Mouse (Mus musculus) stomach, postnatal 0 days (tissue): ENCODE measurements around the gene Anp32a. TPM values are rescaled to one million over a fixed set of nuclear protein-coding genes. Genes with fewer than 3 reads are reported as not detected.

ENCODE experiments used
- ATAC-seq: fragments of 200-750 bp; cut with Nextera tagmentation; 2 replicates; pipeline ENCODE4 v1.8.0; 2017; ENCODE audit not compliant: low FRiP score, low TSS enrichment
- DNase-seq: peaks from one replicate; pipeline ENCODE4 v3.0.0-alpha.2; 2016; ENCODE audit warnings: low spot score
- H3K27ac ChIP-seq: fragments of 300-500 bp; sonication (generic); replicated peaks from 2 replicates; pipeline ENCODE4 v1.5.1; 2014; ENCODE audit warnings: mild to moderate bottlenecking, control low read depth
- H3K27me3 ChIP-seq: fragments of 300-500 bp; sonication (generic); 2 replicates; pipeline ENCODE4 v1.6.1; 2014; ENCODE audit warnings: low read length; ENCODE audit not compliant: control insufficient read depth, insufficient read depth
- H3K36me3 ChIP-seq: fragments of 300-500 bp; sonication (generic); 2 replicates; pipeline ENCODE4 v1.6.1; 2014; ENCODE audit warnings: low read length, mixed read lengths; ENCODE audit not compliant: control insufficient read depth, insufficient read depth
- H3K4me1 ChIP-seq: fragments of 300-500 bp; sonication (generic); replicated peaks from 2 replicates; pipeline ENCODE4 v1.6.1; 2014; ENCODE audit warnings: antibody characterized with exemption; ENCODE audit not compliant: control insufficient read depth, insufficient read depth
- H3K4me2 ChIP-seq: fragments of 300-500 bp; sonication (generic); replicated peaks from 2 replicates; pipeline ENCODE4 v1.6.1; 2014; ENCODE audit warnings: low read depth, mild to moderate bottlenecking, control low read depth, moderate library complexity
- H3K4me3 ChIP-seq: fragments of 300-500 bp; sonication (generic); 2 replicates; pipeline ENCODE4 v1.5.1; 2014; ENCODE audit warnings: low read depth, low read length, control low read depth
- H3K9ac ChIP-seq: fragments of 300-500 bp; sonication (generic); 2 replicates; pipeline ENCODE4 v1.6.1; 2014; ENCODE audit warnings: mild to moderate bottlenecking, low read length, control low read depth, mixed read lengths
- H3K9me3 ChIP-seq: fragments of 300-500 bp; sonication (generic); 2 replicates; pipeline ENCODE4 v1.6.1; 2016; ENCODE audit warnings: low read length; ENCODE audit not compliant: control insufficient read depth
- CTCF ChIP-seq: IDR thresholded peaks from 2 replicates; pipeline ENCODE4 v1.5.1; 2016; ENCODE audit warnings: antibody characterized with exemption, low read depth, mild to moderate bottlenecking, moderate library complexity
- EP300 ChIP-seq: optimal IDR thresholded peaks from 2 replicates; pipeline ENCODE3; 2016; ENCODE audit warnings: antibody characterized with exemption
- WGBS: fragments of 180-500 bp; shearing (Covaris S2); extraction: QIAGEN DNeasy Blood & Tissue Kit; methylation state at CpG from one replicate; pipeline ENCODE4 v1.1.7; 2014; 5-methylcytosine and 5-hydroxymethylcytosine counted together
- polyA plus RNA-seq: library from polyadenylated mRNA; unstranded; fragments of >200 nt; fragmentation: Nextera tagmentation; extraction: Ambion mirVana; gene quantifications from 2 replicates; pipeline ENCODE4 v1.2.1, GENCODE M21; 2015

Anp32a gene
- polyA plus RNA-seq, 1 experiment from 2014 or later, result 89.9 TPM

DNA sequence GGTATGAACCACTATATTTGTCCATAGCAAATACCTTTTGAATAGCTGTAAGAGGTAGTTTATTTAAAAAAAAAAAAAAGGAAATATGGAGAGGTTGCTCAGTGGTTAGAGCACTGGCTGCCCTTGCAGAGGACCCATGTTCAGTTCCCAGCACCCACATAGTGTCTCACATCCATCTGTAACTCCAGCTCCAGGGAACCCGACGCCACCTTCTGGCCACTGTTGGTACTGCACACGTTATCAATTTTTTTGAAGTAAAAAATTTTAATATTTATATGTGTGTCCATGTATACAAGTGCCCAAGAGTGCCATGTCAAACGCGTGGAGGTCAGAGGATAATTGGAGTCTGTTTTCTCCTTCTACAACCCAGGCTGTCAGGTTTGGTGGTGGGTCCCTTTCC lies 77.6 kb downstream of the Anp32a start:
- 66% methylated on average over 5 of the region's 5 CpGs for WGBS
- H3K4me3 ChIP-seq, result no peak overlapping the region
- H3K4me1 ChIP-seq, result 0 out of 2 replicates have a peak, but pooled peaks cover 2% of the 10 kb centered on the region
- DNase-seq, result no peak
- ATAC-seq, result no peak
- TF ChIP-seq EP300, result no peak
- TF ChIP-seq CTCF, result peak; percentile 60
- H3K9ac ChIP-seq, result no peak overlapping the region
- no peaks in the 10 kb centered on the region for H3K36me3 ChIP-seq
- no peak overlapping the region for H3K27ac ChIP-seq
- H3K27me3 ChIP-seq, result no peaks in the 10 kb centered on the region
- H3K9me3 ChIP-seq, result no peaks in the 10 kb centered on the region
- no peak overlapping the region for H3K4me2 ChIP-seq

DNA sequence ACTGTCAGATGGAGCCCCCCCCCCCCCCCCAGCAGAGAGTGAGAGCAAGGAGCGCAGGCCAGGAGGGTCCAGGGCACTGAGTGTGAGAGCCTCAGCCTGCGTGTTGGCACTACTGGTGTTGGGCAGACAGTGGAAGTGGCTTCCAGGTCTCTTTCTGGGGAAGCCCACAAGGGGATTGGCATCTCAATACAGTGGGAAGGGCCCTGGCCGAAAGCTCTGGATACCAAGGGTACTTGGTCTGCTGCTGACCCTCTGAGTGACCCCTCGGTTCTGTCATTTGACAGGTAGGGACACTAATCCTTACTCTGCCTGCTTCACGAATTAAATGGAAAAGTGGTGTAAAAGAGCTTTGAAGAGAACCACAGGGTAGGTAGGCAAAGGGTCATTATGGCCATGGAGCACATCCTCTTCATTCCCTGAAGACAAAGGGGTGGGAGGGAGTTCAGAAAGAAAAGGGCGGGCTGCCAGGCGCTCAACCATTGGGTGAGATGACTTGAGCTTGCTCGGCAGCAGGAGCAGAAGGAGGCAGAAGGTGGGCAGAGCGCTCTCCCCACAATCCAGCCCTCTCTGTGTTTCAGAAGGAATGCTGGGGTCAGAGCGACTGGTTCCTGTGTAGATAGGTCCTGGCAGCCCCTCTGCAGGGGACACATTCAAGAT lies 79.3 kb downstream of the Anp32a start:
- H3K36me3 ChIP-seq, result no peaks in the 10 kb centered on the region
- DNase-seq (no peak), ATAC-seq (no peak)
- no peaks in the 10 kb centered on the region for H3K9me3 ChIP-seq
- TF ChIP-seq CTCF (no peak), EP300 (no peak)
- peak overlapping the region; percentile 58 for H3K27ac ChIP-seq
- H3K4me2 ChIP-seq, result peak overlapping the region; percentile 53
- H3K27me3 ChIP-seq, result no peaks in the 10 kb centered on the region
- 0 out of 2 replicates have a peak, but pooled peaks cover 2% of the 10 kb centered on the region for H3K4me1 ChIP-seq
- peak overlapping the region; percentile 32; the same call in 1 of the 2 replicates for H3K4me3 ChIP-seq
- 67% methylated on average over 9 of the region's 10 CpGs for WGBS
- H3K9ac ChIP-seq, result peak overlapping the region; percentile 36; the same call in 1 of the 2 replicates

- ATAC-seq (peak; percentile 87), DNase-seq (peak; percentile 86)
- peak overlapping the region; percentile 32 for H3K4me3 ChIP-seq
- no peak for TF ChIP-seq CTCF
- TF ChIP-seq EP300, result no peak
- H3K36me3 ChIP-seq, result no peaks in the 10 kb centered on the region
- peak overlapping the region; percentile 63 for H3K27ac ChIP-seq
- H3K9me3 ChIP-seq, result no peaks in the 10 kb centered on the region
- 0 out of 2 replicates have a peak, but pooled peaks cover 2% of the 10 kb centered on the region for H3K4me1 ChIP-seq
- 11% methylated on average over 13 of the region's 13 CpGs for WGBS
- no peaks in the 10 kb centered on the region for H3K27me3 ChIP-seq
- H3K4me2 ChIP-seq, result peak overlapping the region; percentile 53
- peak overlapping the region; percentile 59 for H3K9ac ChIP-seq
Observed at GRCm38 (mm10) chr9:62421027-62421426, 79.9 kb downstream of the Anp32a start.

- H3K9ac ChIP-seq, result no peak overlapping the region
- ATAC-seq (no peak), DNase-seq (no peak)
- H3K4me2 ChIP-seq, result no peak overlapping the region
- 0 out of 2 replicates have a peak, but pooled peaks cover 2% of the 10 kb centered on the region for H3K4me1 ChIP-seq
- H3K27me3 ChIP-seq, result no peaks in the 10 kb centered on the region
- H3K9me3 ChIP-seq, result no peaks in the 10 kb centered on the region
- no peak overlapping the region for H3K4me3 ChIP-seq
- WGBS, result 95% methylated on average over 6 of the region's 6 CpGs
- no peaks in the 10 kb centered on the region for H3K36me3 ChIP-seq
- no peak overlapping the region for H3K27ac ChIP-seq
- TF ChIP-seq CTCF, result no peak
Observed at GRCm38 (mm10) chr9:62421911-62422310, 80.8 kb downstream of the Anp32a start.

DNA sequence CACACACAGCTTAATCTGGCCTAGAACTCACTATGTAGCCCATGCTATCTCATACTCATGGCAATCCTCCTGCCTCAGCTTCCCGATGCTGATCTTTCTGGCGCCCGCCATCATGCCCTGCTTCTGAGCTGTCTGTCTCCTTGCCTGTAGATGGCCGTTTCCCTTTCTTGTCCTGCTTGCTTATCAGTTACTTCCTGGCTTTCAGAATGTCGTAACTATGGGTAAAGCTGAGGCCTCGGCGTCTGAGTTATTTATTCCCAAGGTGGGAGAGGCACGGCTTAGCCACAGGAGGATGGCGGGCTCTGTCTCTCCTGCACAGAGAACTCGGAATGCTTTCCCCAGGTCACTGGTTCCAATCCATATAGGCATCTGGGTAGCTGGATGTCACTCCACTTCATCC lies 81.8 kb downstream of the Anp32a start:
- ATAC-seq (no peak), DNase-seq (no peak)
- no peaks in the 10 kb centered on the region for H3K27me3 ChIP-seq
- no peak overlapping the region for H3K4me2 ChIP-seq
- no peaks in the 10 kb centered on the region for H3K9me3 ChIP-seq
- H3K36me3 ChIP-seq, result no peaks in the 10 kb centered on the region
- no peak overlapping the region for H3K27ac ChIP-seq
- H3K4me3 ChIP-seq, result no peak overlapping the region
- TF ChIP-seq EP300 (no peak), CTCF (no peak)
- WGBS, result 77% methylated on average over 10 of the region's 10 CpGs
- H3K9ac ChIP-seq, result no peak overlapping the region
- 0 out of 2 replicates have a peak, but pooled peaks cover 2% of the 10 kb centered on the region for H3K4me1 ChIP-seq

GRCm38 (mm10) chr9:62423871-62424270 lies 82.8 kb downstream of the Anp32a start:
- WGBS, result 96% methylated on average over 10 of the region's 10 CpGs
- no peak for ATAC-seq
- Histone ChIP-seq H3K4me2 (no peak overlapping the region), H3K4me3 (no peak overlapping the region), H3K4me1 (0 out of 2 replicates have a peak, but pooled peaks cover 2% of the 10 kb centered on the region), H3K36me3 (no peaks in the 10 kb centered on the region), H3K27me3 (no peaks in the 10 kb centered on the region), H3K9ac (no peak overlapping the region), H3K9me3 (no peaks in the 10 kb centered on the region), H3K27ac (no peak overlapping the region)
- no peak for DNase-seq
- TF ChIP-seq EP300 (no peak), CTCF (no peak)
